Mouse (Mus musculus) lung, embryonic 16.5 days (tissue): Measurements from ENCODE around the gene Obp1a. TPM values are rescaled to one million over a fixed set of nuclear protein-coding genes. Genes with fewer than 3 reads are reported as not detected.

ENCODE experiments used
- ATAC-seq: fragments of 200-750 bp; cut with Nextera tagmentation; 2 replicates; pipeline ENCODE4 v1.8.0; 2017; ENCODE audit warnings: low read depth, mild to moderate bottlenecking, moderate library complexity
- H3K27ac ChIP-seq: fragments of 300-500 bp; sonication (generic); 2 replicates; pipeline ENCODE4 v1.5.1; 2014; ENCODE audit warnings: mild to moderate bottlenecking, control low read depth, low read length
- H3K27me3 ChIP-seq: fragments of 300-500 bp; sonication (generic); 2 replicates; pipeline ENCODE4 v1.6.1; 2014; ENCODE audit warnings: low read depth, low read length, mixed read lengths; ENCODE audit not compliant: control insufficient read depth, insufficient read depth
- H3K36me3 ChIP-seq: fragments of 300-500 bp; sonication (generic); 2 replicates; pipeline ENCODE4 v1.6.1; 2014; ENCODE audit warnings: low read length; ENCODE audit not compliant: control insufficient read depth, insufficient read depth
- H3K4me1 ChIP-seq: fragments of 300-500 bp; sonication (generic); replicated peaks from 2 replicates; pipeline ENCODE4 v1.6.1; 2014; ENCODE audit warnings: low read length, mixed read lengths; ENCODE audit not compliant: control insufficient read depth, insufficient read depth
- H3K4me2 ChIP-seq: fragments of 300-500 bp; sonication (generic); 2 replicates; pipeline ENCODE4 v1.6.1; 2014; ENCODE audit warnings: low read depth, low read length, control low read depth
- H3K4me3 ChIP-seq: fragments of 300-500 bp; sonication (generic); 2 replicates; pipeline ENCODE4 v1.5.1; 2014; ENCODE audit warnings: mild to moderate bottlenecking, low read length, control low read depth
- H3K9ac ChIP-seq: fragments of 300-500 bp; sonication (generic); 2 replicates; pipeline ENCODE4 v1.6.1; 2014; ENCODE audit warnings: low read length, control low read depth
- H3K9me3 ChIP-seq: fragments of 300-500 bp; sonication (generic); 2 replicates; pipeline ENCODE4 v1.6.1; 2016; ENCODE audit warnings: low read length; ENCODE audit not compliant: control insufficient read depth
- whole genome bisulfite sequencing: fragments of 180-500 bp; shearing (Covaris S2); extraction: QIAGEN DNeasy Blood & Tissue Kit; methylation state at CpG from one replicate; pipeline ENCODE4 v1.1.7; 2014; 5-methylcytosine and 5-hydroxymethylcytosine counted together
- polyA plus RNA-seq: library from polyadenylated mRNA; unstranded; fragments of >200 nt; fragmentation: Nextera tagmentation; extraction: Ambion mirVana; gene quantifications from 2 replicates; pipeline ENCODE4 v1.2.1, GENCODE M21; 2015

The Obp1a gene
- not detected in 2 replicates for polyA plus RNA-seq

- Histone ChIP-seq H3K9ac (no peak within 1 kb of the TSS), H3K4me2 (no peak within 1 kb of the TSS), H3K9me3 (no peaks in the 10 kb centered on the region), H3K27ac (no peak within 1 kb of the TSS), H3K4me3 (no peak within 1 kb of the TSS), H3K36me3 (no peaks in the 10 kb centered on the region), H3K27me3 (no peaks in the 10 kb centered on the region), H3K4me1 (no peaks in the 10 kb centered on the region)
- no peak for ATAC-seq
Measured at GRCm38 (mm10) chrX:78091274-78091673, at the start of gene Obp1a. TSS of gene Obp1a (minus strand) at chrX:78091374.

DNA sequence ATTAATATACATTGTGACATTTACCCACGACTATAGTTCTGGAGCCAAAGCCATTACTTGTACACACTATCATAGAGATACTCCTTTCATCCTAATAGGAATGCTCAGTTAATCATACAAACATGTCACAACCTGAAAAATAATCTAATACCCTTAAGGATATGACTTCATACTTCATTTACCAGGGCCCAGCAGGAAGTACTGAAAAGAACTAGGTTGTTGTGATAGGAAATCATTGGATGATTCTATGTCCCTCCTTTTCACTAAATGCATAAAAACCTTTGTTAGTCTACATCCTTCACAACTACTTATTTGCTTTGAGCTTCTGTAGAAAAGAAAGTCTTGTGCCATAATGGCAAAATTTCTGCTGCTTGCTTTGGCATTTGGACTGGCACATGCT is 34.0 kb upstream of the Obp1a start, which contains the start of gene Gm5938:
TSS of gene Gm5938 (plus strand) at position 301 of the 400 bp plus-strand sequence.
- H3K9ac ChIP-seq: no peak within 1 kb of the TSS
- no peak within 1 kb of the TSS for H3K4me3 ChIP-seq
- H3K9me3 ChIP-seq: no peaks in the 10 kb centered on the region
- H3K27ac ChIP-seq: no peak within 1 kb of the TSS
- ATAC-seq: no peak
- 58% methylated on average over 1 of the region's 1 CpGs for WGBS
- H3K4me1 ChIP-seq: no peaks in the 10 kb centered on the region
- H3K27me3 ChIP-seq: no peaks in the 10 kb centered on the region
- no peaks in the 10 kb centered on the region for H3K36me3 ChIP-seq
- no peak within 1 kb of the TSS for H3K4me2 ChIP-seq

Other genes starting within 250 kb of the Obp1a start
- not detected in 2 replicates for gene Pbsn, start 237.8 kb downstream of the Obp1a start, polyA plus RNA-seq
- gene Gm14744, start 226.6 kb downstream of the Obp1a start, polyA plus RNA-seq: not detected in 2 replicates
- not detected in 2 replicates for gene 5430402E10Rik, start 166.3 kb downstream of the Obp1a start, polyA plus RNA-seq
- gene Gm5938, start 34.1 kb upstream of the Obp1a start, polyA plus RNA-seq: not detected in 2 replicates
- gene Obp1b, start 95.4 kb upstream of the Obp1a start, polyA plus RNA-seq: not detected in 2 replicates
- gene Gm14743, start 154.5 kb upstream of the Obp1a start, polyA plus RNA-seq: not detected in 2 replicates